Mouse (Mus musculus): ENCODE results near the gene B4galt5. TPM values are rescaled to one million over a fixed set of nuclear protein-coding genes. Genes with fewer than 3 reads are reported as not detected.

The B4galt5 gene
- polyA plus RNA-seq, 1 experiment = 69.9 TPM

GRCm38 (mm10) chr2:167265021-167265420 is 84.0 kb downstream of the B4galt5 start:
- Histone ChIP-seq H3K4me1 (ENCODE audit: control insufficient read depth, insufficient read depth, low read length) (no peaks in the 10 kb centered on the region), H3K4me3 (ENCODE audit: insufficient read depth, low read length) (no peak overlapping the region), H3K27ac (ENCODE audit: insufficient read depth, low read depth, low read length) (no peak overlapping the region)
- TF ChIP-seq CTCF (IDR thresholded peaks at IDR 0.05; ENCODE audit: low read depth, low read length) (no peak), POLR2A (IDR thresholded peaks at IDR 0.05; ENCODE audit: borderline replicate concordance, low read depth, low read length) (no peak)

- no peaks in the 10 kb centered on the region for H3K4me1 ChIP-seq (ENCODE audit: control insufficient read depth, insufficient read depth, low read length)
- H3K27ac ChIP-seq (ENCODE audit: insufficient read depth, low read depth, low read length) = no peak overlapping the region
- TF ChIP-seq POLR2A (IDR thresholded peaks at IDR 0.05; ENCODE audit: borderline replicate concordance, low read depth, low read length) (no peak), CTCF (IDR thresholded peaks at IDR 0.05; ENCODE audit: low read depth, low read length) (no peak)
- no peak overlapping the region for H3K4me3 ChIP-seq (ENCODE audit: insufficient read depth, low read length)
These were observed 85.1 kb downstream of the B4galt5 start for GRCm38 (mm10) chr2:167263931-167264330.

DNA sequence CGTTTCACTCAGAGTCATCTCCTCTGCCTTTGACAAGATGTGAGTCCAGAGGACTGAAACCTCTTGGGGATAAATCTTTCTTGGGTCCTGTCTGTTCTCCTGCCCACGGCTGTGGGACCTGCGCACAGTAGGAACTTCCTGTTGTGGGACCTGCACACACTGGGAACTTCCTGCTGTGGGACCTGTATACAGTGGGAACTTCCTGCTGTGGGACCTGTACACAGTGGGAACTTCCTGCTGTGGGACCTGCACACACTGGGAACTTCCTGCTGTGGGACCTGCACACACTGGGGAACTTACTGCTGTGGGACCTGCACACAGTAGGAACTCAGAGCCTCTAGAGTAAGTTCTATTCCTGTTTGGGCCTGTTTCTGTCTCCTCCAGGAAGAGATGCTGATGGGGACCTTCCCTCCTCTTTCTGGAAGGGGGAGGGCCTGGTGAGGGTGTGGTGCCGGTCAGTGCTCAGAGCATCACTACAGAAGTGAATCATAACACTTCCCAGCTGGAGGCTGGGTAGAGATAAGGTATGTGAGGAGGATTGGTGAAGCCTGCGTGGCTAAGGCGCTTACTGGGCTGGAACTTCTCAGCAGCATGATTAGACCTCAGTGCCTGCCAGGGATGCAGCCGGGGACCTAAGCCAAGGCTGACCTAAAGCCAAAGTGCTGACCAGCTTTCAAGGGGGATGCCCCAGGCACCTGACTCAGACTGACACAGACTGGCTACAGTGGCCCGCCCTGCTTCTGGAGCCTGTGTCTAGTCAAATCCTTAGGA is 85.8 kb downstream of the B4galt5 start:
- no peaks in the 10 kb centered on the region for H3K4me1 ChIP-seq (ENCODE audit: control insufficient read depth, insufficient read depth, low read length)
- TF ChIP-seq CTCF (IDR thresholded peaks at IDR 0.05; ENCODE audit: low read depth, low read length) = no peak
- no peak for TF ChIP-seq POLR2A (IDR thresholded peaks at IDR 0.05; ENCODE audit: borderline replicate concordance, low read depth, low read length)
- H3K27ac ChIP-seq (ENCODE audit: insufficient read depth, low read depth, low read length) = no peak overlapping the region
- no peak overlapping the region for H3K4me3 ChIP-seq (ENCODE audit: insufficient read depth, low read length)

- TF ChIP-seq POLR2A (IDR thresholded peaks at IDR 0.05; ENCODE audit: borderline replicate concordance, low read depth, low read length) (no peak), CTCF (IDR thresholded peaks at IDR 0.05; ENCODE audit: low read depth, low read length) (no peak)
- Histone ChIP-seq H3K4me3 (ENCODE audit: insufficient read depth, low read length) (no peak overlapping the region), H3K27ac (ENCODE audit: insufficient read depth, low read depth, low read length) (no peak overlapping the region), H3K4me1 (ENCODE audit: control insufficient read depth, insufficient read depth, low read length) (no peaks in the 10 kb centered on the region)
These were observed 86.5 kb downstream of the B4galt5 start for GRCm38 (mm10) chr2:167262433-167262832.

GRCm38 (mm10) chr2:167261106-167261505 is 87.9 kb downstream of the B4galt5 start:
- H3K4me3 ChIP-seq (ENCODE audit: insufficient read depth, low read length) = no peak overlapping the region
- TF ChIP-seq CTCF (IDR thresholded peaks at IDR 0.05; ENCODE audit: low read depth, low read length) = no peak
- no peak for TF ChIP-seq POLR2A (IDR thresholded peaks at IDR 0.05; ENCODE audit: borderline replicate concordance, low read depth, low read length)
- no peak overlapping the region for H3K27ac ChIP-seq (ENCODE audit: insufficient read depth, low read depth, low read length)
- H3K4me1 ChIP-seq (ENCODE audit: control insufficient read depth, insufficient read depth, low read length) = no peaks in the 10 kb centered on the region

GRCm38 (mm10) chr2:167257790-167258189 is 91.2 kb downstream of the B4galt5 start:
- H3K4me1 ChIP-seq (ENCODE audit: control insufficient read depth, insufficient read depth, low read length) = peaks cover 8% of the 10 kb centered on the region
- no peak overlapping the region for H3K27ac ChIP-seq (ENCODE audit: insufficient read depth, low read depth, low read length)
- H3K4me3 ChIP-seq (ENCODE audit: insufficient read depth, low read length) = no peak overlapping the region
- no peak for TF ChIP-seq CTCF (IDR thresholded peaks at IDR 0.05; ENCODE audit: low read depth, low read length)
- TF ChIP-seq POLR2A (IDR thresholded peaks at IDR 0.05; ENCODE audit: borderline replicate concordance, low read depth, low read length) = no peak

GRCm38 (mm10) chr2:167254808-167255207 is 94.2 kb downstream of the B4galt5 start:
- no peak overlapping the region for H3K4me3 ChIP-seq (ENCODE audit: insufficient read depth, low read length)
- no peak overlapping the region for H3K27ac ChIP-seq (ENCODE audit: insufficient read depth, low read depth, low read length)
- TF ChIP-seq POLR2A (IDR thresholded peaks at IDR 0.05; ENCODE audit: borderline replicate concordance, low read depth, low read length) (no peak), CTCF (IDR thresholded peaks at IDR 0.05; ENCODE audit: low read depth, low read length) (no peak)
- H3K4me1 ChIP-seq (ENCODE audit: control insufficient read depth, insufficient read depth, low read length) = peaks cover 11% of the 10 kb centered on the region

DNA sequence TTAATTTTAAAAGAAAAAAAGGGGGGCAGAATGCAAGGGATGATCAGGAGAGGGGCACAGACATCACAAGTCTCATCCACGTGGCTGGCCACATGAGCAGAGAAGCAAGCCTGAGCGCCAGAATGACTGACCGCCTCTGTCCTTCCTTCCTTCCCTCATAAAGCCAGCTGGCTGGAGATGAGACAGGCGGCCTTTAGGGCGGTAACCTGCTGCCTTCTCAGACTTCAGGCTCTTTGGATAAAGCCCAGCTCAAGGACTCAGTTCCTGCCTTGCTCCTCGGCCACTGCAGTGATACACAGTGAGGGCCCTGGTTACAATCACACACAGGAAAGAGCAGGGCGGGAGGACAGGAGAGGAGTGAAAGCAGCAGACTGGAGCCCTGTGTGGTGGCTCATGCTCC is 94.8 kb downstream of the B4galt5 start:
- H3K4me3 ChIP-seq (ENCODE audit: insufficient read depth, low read length) = no peak overlapping the region
- H3K4me1 ChIP-seq (ENCODE audit: control insufficient read depth, insufficient read depth, low read length) = peaks cover 11% of the 10 kb centered on the region
- TF ChIP-seq POLR2A (IDR thresholded peaks at IDR 0.05; ENCODE audit: borderline replicate concordance, low read depth, low read length) = no peak
- no peak for TF ChIP-seq CTCF (IDR thresholded peaks at IDR 0.05; ENCODE audit: low read depth, low read length)
- H3K27ac ChIP-seq (ENCODE audit: insufficient read depth, low read depth, low read length) = no peak overlapping the region

GRCm38 (mm10) chr2:167253476-167253875 is 95.5 kb downstream of the B4galt5 start:
- Histone ChIP-seq H3K27ac (ENCODE audit: insufficient read depth, low read depth, low read length) (no peak overlapping the region), H3K4me3 (ENCODE audit: insufficient read depth, low read length) (no peak overlapping the region), H3K4me1 (ENCODE audit: control insufficient read depth, insufficient read depth, low read length) (peaks cover 11% of the 10 kb centered on the region)
- TF ChIP-seq CTCF (IDR thresholded peaks at IDR 0.05; ENCODE audit: low read depth, low read length) (no peak), POLR2A (IDR thresholded peaks at IDR 0.05; ENCODE audit: borderline replicate concordance, low read depth, low read length) (no peak)

DNA sequence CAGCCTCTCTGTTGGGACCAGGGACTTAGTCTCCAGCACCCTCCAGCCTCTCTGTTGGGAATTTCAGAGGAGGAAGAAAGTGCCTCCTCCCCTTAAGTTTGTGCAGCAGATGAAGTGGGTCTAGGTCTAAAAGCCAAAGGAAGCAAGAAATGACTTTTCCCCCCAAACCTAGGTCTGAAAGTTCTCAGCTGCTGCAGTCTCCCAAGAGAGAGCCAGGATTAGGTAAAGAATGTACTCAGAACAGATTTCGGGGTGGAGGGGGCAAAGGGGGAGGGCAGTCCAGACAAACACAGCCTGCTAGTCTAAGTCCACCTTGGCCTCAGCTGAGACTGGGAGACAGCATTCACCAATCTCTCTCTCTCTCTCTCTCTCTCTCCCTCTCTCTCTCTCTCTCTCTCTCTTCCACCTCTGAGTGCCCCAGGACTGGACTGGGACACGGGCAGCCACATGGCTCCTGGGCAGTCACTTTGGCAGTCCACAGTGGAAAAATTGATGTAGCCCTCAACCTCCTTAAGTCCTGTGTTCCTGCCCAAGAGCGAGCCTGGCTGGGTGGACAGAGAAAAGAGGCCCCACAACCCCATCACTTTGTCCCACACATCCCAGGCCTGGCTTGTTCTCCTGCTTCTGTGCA is 96.8 kb downstream of the B4galt5 start:
- Histone ChIP-seq H3K4me3 (ENCODE audit: insufficient read depth, low read length) (no peak overlapping the region), H3K27ac (ENCODE audit: insufficient read depth, low read depth, low read length) (no peak overlapping the region), H3K4me1 (ENCODE audit: control insufficient read depth, insufficient read depth, low read length) (peaks cover 11% of the 10 kb centered on the region)
- TF ChIP-seq POLR2A (IDR thresholded peaks at IDR 0.05; ENCODE audit: borderline replicate concordance, low read depth, low read length) = no peak
- TF ChIP-seq CTCF (IDR thresholded peaks at IDR 0.05; ENCODE audit: low read depth, low read length) = no peak
